Mouse (Mus musculus) midbrain, embryonic 16.5 days (tissue): ENCODE results near the gene Tmtc2. TPM values are rescaled to one million over a fixed set of nuclear protein-coding genes. Genes with fewer than 3 reads are reported as not detected.
A peak's percentile ranks its signal among the peaks of the same experiment; 100 is the strongest.

Experiments
- ATAC-seq: fragments of 200-750 bp; cut with Nextera tagmentation; 2 replicates; pipeline ENCODE4 v1.8.0; 2017; ENCODE audit warnings: moderate TSS enrichment
- H3K27ac ChIP-seq: fragments of 300-500 bp; sonication (generic); 2 replicates; pipeline ENCODE4 v1.5.1; 2014; ENCODE audit warnings: mild to moderate bottlenecking, low read length, mixed read lengths
- H3K27me3 ChIP-seq: fragments of 300-500 bp; sonication (generic); 2 replicates; pipeline ENCODE4 v1.6.1; 2014; ENCODE audit warnings: low read depth, low read length, mixed read lengths; ENCODE audit not compliant: control insufficient read depth, insufficient read depth
- H3K36me3 ChIP-seq: fragments of 300-500 bp; sonication (generic); 2 replicates; pipeline ENCODE4 v1.6.1; 2014; ENCODE audit warnings: mild to moderate bottlenecking, low read length, moderate library complexity, mixed read lengths; ENCODE audit not compliant: control insufficient read depth, insufficient read depth
- H3K4me1 ChIP-seq: fragments of 300-500 bp; sonication (generic); 2 replicates; pipeline ENCODE4 v1.6.1; 2014; ENCODE audit warnings: mild to moderate bottlenecking, low read length, mixed read lengths; ENCODE audit not compliant: control insufficient read depth, insufficient read depth
- H3K4me2 ChIP-seq: fragments of 300-500 bp; sonication (generic); 2 replicates; pipeline ENCODE4 v1.6.1; 2014; ENCODE audit warnings: mild to moderate bottlenecking, low read length, mixed read lengths
- H3K4me3 ChIP-seq: fragments of 300-500 bp; sonication (generic); 2 replicates; pipeline ENCODE4 v1.5.1; 2014; ENCODE audit warnings: low read depth, mild to moderate bottlenecking, low read length, moderate library complexity, mixed read lengths
- H3K9ac ChIP-seq: fragments of 300-500 bp; sonication (generic); 2 replicates; pipeline ENCODE4 v1.6.1; 2014; ENCODE audit warnings: low read depth, low read length, mixed read lengths
- H3K9me3 ChIP-seq: fragments of 300-500 bp; sonication (generic); replicated peaks from 2 replicates; pipeline ENCODE4 v1.6.1; 2014; ENCODE audit warnings: mild to moderate bottlenecking, low read length, mixed read lengths; ENCODE audit not compliant: control insufficient read depth, poor library complexity, severe bottlenecking
- WGBS: fragments of 180-500 bp; shearing (Covaris S2); extraction: QIAGEN DNeasy Blood & Tissue Kit; methylation state at CpG from one replicate; pipeline ENCODE4 v1.1.7; 2014; 5-methylcytosine and 5-hydroxymethylcytosine counted together
- polyA plus RNA-seq: library from polyadenylated mRNA; unstranded; fragments of >200 nt; fragmentation: Nextera tagmentation; extraction: Ambion mirVana; gene quantifications from 2 replicates; pipeline ENCODE4 v1.2.1, GENCODE M21; 2015

Gene Tmtc2
- 6.4 and 8.2 TPM in 2 replicates for polyA plus RNA-seq

DNA sequence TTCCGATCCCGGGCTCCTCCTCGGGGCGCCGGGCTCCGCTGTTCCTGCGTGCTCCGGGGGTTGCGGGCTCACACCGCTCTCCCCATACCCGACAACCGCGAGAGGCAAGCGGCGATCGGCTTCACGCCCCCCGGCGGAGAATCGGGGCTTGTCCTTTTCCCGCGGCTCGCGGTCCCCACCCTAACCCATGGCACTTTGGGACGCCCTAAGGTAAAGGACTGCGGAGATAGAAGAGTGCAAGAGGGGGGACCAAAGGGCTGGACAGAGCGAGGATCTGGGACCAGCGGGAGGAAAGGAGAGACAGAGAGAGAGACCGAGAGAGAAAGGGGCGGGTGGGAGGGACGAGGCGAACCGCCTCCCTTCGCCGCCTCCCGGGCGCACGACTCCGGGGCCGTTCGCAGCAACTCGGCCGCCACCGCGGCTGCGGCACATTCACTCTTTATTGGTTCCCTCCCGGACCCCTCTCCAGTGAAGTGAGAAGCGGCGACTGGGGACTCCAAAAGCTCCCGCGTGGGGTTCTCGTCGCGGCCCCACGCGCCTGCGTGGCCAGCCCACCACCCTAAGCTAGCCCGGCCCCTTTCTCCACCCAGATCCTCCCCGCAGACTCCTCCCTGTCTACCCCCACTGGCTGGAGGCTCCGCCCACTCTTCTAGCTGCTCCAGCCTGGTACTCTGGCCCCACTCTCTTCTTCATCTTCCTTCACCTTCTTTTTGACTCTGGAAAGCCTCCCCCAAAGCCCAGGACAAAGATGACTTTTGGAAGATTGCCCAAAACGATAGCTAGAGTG is at the start of gene Tmtc2:
TSS of gene Tmtc2 (minus strand) at position 544 of the 787 bp plus-strand sequence.
- Histone ChIP-seq H3K27ac (peak within 1 kb of the TSS; percentile 94), H3K36me3 (no peaks in the 10 kb centered on the region), H3K9me3 (no peaks in the 10 kb centered on the region), H3K9ac (peak within 1 kb of the TSS; percentile 85), H3K4me2 (peak within 1 kb of the TSS; percentile 58), H3K4me1 (peaks cover 29% of the 10 kb centered on the region), H3K27me3 (no peaks in the 10 kb centered on the region), H3K4me3 (peak within 1 kb of the TSS; percentile 84)
- ATAC-seq: peak; percentile 97
- WGBS: under 1% methylated on average over 54 of the region's 61 CpGs

DNA sequence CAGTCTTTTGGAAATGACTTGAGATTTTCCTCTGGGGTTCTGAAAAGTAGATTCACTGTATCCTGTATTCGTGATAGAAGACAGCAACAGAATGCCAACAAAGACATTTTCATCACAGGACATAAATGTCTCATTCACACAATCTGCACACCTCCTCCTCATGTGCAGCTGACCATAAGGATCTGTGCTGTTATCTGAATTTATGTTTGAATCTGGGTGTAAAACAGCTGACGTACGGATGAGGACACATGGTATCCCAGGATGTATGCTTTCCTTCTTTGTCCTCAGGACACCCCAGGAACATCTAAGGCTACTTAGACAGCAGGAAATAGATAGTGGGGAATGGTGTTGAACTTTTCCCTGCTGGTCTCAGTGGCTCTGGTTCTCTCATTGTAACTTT is 37.9 kb upstream of the Tmtc2 start:
- Histone ChIP-seq H3K4me3 (no peak overlapping the region), H3K9me3 (no peaks in the 10 kb centered on the region; the same call in 1 of the 2 replicates), H3K27me3 (no peaks in the 10 kb centered on the region), H3K36me3 (no peaks in the 10 kb centered on the region), H3K27ac (no peak overlapping the region), H3K9ac (no peak overlapping the region), H3K4me1 (no peaks in the 10 kb centered on the region), H3K4me2 (no peak overlapping the region)
- WGBS: 86% methylated on average over 3 of the region's 3 CpGs
- ATAC-seq: no peak

DNA sequence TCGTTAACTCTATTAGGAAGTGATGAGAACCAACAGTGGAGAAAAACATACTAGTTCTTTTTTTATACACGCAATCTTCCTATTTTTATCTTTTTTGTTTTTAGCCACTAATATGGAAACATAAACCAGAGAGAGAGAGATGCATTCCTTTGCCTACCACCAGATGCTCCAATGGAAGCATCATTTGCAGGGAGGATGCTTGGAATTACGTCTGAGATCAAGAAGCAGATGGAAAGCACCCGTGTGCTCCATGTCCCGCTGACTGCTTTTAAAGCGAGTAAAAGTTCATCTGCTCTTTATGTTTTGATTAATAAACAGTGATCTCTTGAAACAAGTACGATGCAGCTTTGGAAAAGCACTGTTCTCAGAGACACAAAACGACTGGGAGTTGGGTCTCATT is 24.6 kb upstream of the Tmtc2 start:
- no peak overlapping the region for H3K4me2 ChIP-seq
- H3K9me3 ChIP-seq: no peaks in the 10 kb centered on the region
- H3K4me1 ChIP-seq: no peaks in the 10 kb centered on the region
- no peaks in the 10 kb centered on the region for H3K27me3 ChIP-seq
- no peak overlapping the region for H3K9ac ChIP-seq
- H3K27ac ChIP-seq: no peak overlapping the region
- no peak for ATAC-seq
- WGBS: 87% methylated on average over 8 of the region's 8 CpGs
- H3K4me3 ChIP-seq: no peak overlapping the region
- H3K36me3 ChIP-seq: no peaks in the 10 kb centered on the region

DNA sequence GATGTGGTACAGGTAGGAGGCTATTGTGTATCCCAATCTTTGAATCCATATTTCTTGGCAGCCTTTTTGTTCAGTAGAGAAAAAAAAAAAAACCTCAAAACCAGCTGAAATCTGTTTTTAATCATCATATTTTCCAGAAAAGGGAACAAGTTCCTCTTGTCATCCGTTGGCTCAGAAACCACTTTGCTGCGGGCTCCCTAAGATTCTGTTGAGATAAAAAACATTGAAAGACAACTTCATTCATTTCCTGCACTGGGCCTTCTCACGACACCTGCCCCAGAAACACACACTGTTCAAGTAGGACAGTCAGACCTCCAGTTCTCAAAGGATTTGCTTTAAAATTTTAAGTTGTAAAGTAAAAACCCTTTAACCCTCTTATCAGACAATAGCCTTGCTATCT is 23.0 kb upstream of the Tmtc2 start:
- Histone ChIP-seq H3K4me1 (no peaks in the 10 kb centered on the region), H3K9me3 (no peaks in the 10 kb centered on the region), H3K27me3 (no peaks in the 10 kb centered on the region), H3K4me2 (no peak overlapping the region), H3K36me3 (no peaks in the 10 kb centered on the region), H3K27ac (no peak overlapping the region), H3K9ac (no peak overlapping the region), H3K4me3 (no peak overlapping the region)
- no peak for ATAC-seq
- 88% methylated on average over 3 of the region's 3 CpGs for WGBS

DNA sequence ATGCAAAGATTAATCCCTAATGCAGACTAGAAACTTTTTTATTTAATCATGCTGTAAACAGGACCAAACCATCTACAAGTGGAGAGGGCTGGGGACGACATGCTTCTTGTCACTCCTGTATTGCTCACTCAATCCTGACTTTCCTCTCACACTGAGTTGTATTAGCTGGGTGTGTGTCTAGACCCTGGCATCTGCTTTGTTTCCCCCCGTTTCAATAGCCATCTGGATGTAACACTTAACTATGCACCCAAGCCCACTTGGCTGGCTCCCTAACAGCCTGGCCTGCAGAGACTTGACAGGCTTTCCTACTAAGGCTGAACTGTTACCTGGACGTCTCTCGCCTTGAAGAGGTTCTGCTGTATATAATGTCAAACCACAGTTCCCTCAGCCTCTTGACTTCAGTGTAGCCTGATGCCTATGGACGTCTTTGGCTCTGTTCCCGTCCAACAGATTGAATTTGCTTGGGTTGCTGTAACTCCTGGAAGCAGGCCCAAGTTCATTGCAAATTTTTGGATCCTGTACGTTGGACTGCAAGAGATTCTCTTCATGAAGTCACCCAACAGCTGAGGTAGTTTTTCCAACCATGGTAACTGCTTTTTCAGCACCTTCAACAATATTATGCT is 21.3 kb upstream of the Tmtc2 start:
- no peak for ATAC-seq
- Histone ChIP-seq H3K4me1 (no peaks in the 10 kb centered on the region), H3K9ac (no peak overlapping the region), H3K36me3 (no peaks in the 10 kb centered on the region), H3K4me2 (no peak overlapping the region), H3K9me3 (no peaks in the 10 kb centered on the region), H3K27ac (no peak overlapping the region), H3K4me3 (no peak overlapping the region), H3K27me3 (no peaks in the 10 kb centered on the region)
- WGBS: 86% methylated on average over 7 of the region's 7 CpGs

DNA sequence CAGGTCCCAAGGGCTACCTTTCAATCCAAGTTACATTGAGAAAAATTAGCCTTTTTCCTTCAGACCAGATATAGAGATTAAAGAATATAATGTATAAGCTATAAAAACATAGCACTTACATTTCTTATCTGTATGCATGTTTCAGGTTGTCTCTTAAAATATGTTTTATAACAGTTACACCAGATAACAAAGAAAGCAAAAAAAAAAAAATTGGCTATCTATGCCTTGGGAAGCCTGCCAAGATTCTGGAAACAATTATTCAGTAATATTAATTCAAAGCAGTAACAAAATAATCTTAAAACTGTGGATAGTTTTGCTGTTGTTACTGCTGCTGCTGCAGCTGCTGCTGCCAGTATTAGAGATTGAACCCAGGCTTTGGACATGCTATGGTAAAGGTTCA is 13.9 kb upstream of the Tmtc2 start:
- Histone ChIP-seq H3K36me3 (no peaks in the 10 kb centered on the region), H3K27me3 (no peaks in the 10 kb centered on the region), H3K4me3 (no peak overlapping the region), H3K4me2 (no peak overlapping the region), H3K9me3 (no peaks in the 10 kb centered on the region), H3K9ac (no peak overlapping the region), H3K4me1 (no peaks in the 10 kb centered on the region), H3K27ac (no peak overlapping the region)
- no peak for ATAC-seq

DNA sequence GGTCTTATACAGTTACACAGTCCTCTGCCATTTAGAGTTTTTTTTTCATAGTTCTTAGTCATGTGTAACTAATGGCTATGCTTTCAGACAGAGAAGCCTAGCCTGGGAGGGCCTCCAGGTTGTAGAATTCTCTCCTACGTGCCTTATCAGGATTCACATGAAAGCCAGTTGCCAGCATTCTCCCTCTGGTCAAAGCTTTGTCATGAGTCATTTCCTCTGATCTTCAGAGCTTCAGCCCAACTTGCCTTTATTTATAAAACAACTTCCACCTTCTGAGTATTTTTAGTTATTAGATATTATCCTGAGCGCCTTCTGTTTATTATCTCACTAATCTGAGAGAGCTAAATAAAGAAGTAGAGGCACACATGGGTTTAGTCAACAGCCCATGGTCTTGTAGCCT is 5.1 kb upstream of the Tmtc2 start:
- ATAC-seq: no peak
- Histone ChIP-seq H3K4me1 (peaks cover 11% of the 10 kb centered on the region), H3K4me2 (no peak overlapping the region)

DNA sequence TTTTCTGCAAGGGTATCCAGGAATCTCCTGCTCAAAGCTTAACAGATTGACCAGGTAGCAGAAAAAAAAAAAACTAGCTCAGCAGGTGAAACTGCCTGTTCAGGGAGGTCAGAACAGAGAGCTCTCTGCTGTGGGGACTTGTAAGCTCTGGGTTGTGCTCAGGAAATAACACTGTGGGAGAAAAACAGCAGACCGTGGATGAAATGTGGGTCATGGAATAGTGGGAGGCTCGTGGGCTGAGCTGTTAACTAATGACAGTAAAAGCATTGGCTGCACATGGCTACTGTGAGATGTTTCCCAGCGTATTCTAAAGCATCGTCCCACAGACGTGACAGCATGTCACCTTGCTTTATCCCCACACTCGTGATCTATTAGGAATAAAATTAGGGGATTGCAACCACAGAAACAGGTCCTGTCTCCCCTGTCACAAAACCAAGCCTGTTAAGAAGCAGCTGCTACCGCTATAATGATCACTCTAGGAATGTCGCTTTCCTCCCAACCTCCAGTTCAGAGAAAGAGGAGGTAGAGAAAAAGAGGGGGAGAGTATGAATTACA is 4.1 kb upstream of the Tmtc2 start:
- H3K27me3 ChIP-seq: no peaks in the 10 kb centered on the region
- no peak overlapping the region for H3K27ac ChIP-seq
- H3K9me3 ChIP-seq: no peaks in the 10 kb centered on the region
- peaks cover 11% of the 10 kb centered on the region for H3K4me1 ChIP-seq
- WGBS: 50% methylated on average over 8 of the region's 8 CpGs
- ATAC-seq: no peak
- H3K4me3 ChIP-seq: no peak overlapping the region
- no peak overlapping the region for H3K9ac ChIP-seq
- no peaks in the 10 kb centered on the region for H3K36me3 ChIP-seq
- H3K4me2 ChIP-seq: peak overlapping the region; percentile 21; the same call in 1 of the 2 replicates

More for the DNA sequence above, 5.1 kb upstream of the Tmtc2 start:
- no peak overlapping the region for H3K4me3 ChIP-seq
- H3K27ac ChIP-seq: no peak overlapping the region
- H3K27me3 ChIP-seq: no peaks in the 10 kb centered on the region
- no peak overlapping the region for H3K9ac ChIP-seq
- no peaks in the 10 kb centered on the region for H3K9me3 ChIP-seq
- H3K36me3 ChIP-seq: no peaks in the 10 kb centered on the region
- 71% methylated on average over 2 of the region's 2 CpGs for WGBS
